Mouse (Mus musculus): ENCODE data around the gene Haus5. TPM values are rescaled to one million over a fixed set of nuclear protein-coding genes. Genes with fewer than 3 reads are reported as not detected.

Gene Haus5
- total RNA-seq, 1 experiment from 2014 or later: 29.9 TPM

Other genes starting within 250 kb of the Haus5 start
- gene Hcst, start 245.1 kb downstream of the Haus5 start, total RNA-seq (2017): 44.4 and 46.6 TPM in 2 replicates
- gene Nfkbid, start 243.3 kb downstream of the Haus5 start, total RNA-seq (2017): 34.3 and 46.9 TPM in 2 replicates
- 0.98 TPM in 1 of 2 replicates, not detected in the other for gene Aplp1, start 219.5 kb downstream of the Haus5 start, total RNA-seq (2017)
- not detected in 2 replicates for gene Kirrel2, start 207.3 kb downstream of the Haus5 start, total RNA-seq (2017)
- not detected in 2 replicates for gene Nphs1, start 206.7 kb downstream of the Haus5 start, total RNA-seq (2017)
- not detected in 2 replicates for gene Prodh2, start 171.4 kb downstream of the Haus5 start, total RNA-seq (2017)
- 0.70 and 7.5 TPM in 2 replicates for gene Arhgap33, start 129.9 kb downstream of the Haus5 start, total RNA-seq (2017)
- 3.7 and 5.3 TPM in 2 replicates for gene Hspb6, start 112.8 kb downstream of the Haus5 start, total RNA-seq (2017)
- gene Proser3, start 112.7 kb downstream of the Haus5 start, total RNA-seq (2017): 6.8 and 7.8 TPM in 2 replicates
- 22.0 and 41.4 TPM in 2 replicates for gene Lin37, start 105.2 kb downstream of the Haus5 start, total RNA-seq (2017)
- 67.3 and 69.4 TPM in 2 replicates for gene U2af1l4, start 101.7 kb downstream of the Haus5 start, total RNA-seq (2017)
- 20.0 and 20.3 TPM in 2 replicates for gene Gm49396, start 101.7 kb downstream of the Haus5 start, total RNA-seq (2017)
- 166 and 194 TPM in 2 replicates for gene Psenen, start 101.4 kb downstream of the Haus5 start, total RNA-seq (2017)
- gene Igflr1, start 99.6 kb downstream of the Haus5 start, total RNA-seq (2017): not detected in 2 replicates
- gene Kmt2b, start 76.3 kb downstream of the Haus5 start, total RNA-seq (2017): 36.5 and 64.7 TPM in 2 replicates
- gene Zbtb32, start 66.1 kb downstream of the Haus5 start, total RNA-seq (2017): 3.0 and 3.3 TPM in 2 replicates
- gene Upk1a, start 52.1 kb downstream of the Haus5 start, total RNA-seq (2017): 0.49 TPM in 1 of 2 replicates, not detected in the other
- 190 and 241 TPM in 2 replicates for gene Cox6b1, start 38.8 kb downstream of the Haus5 start, total RNA-seq (2017)
- not detected in 2 replicates for gene Etv2, start 29.1 kb downstream of the Haus5 start, total RNA-seq (2017)
- gene Rbm42, start 14.7 kb downstream of the Haus5 start, total RNA-seq (2017): 60.7 and 77.3 TPM in 2 replicates
- not detected in 2 replicates for gene Pmis2, start 6.6 kb upstream of the Haus5 start, total RNA-seq (2017)
- gene 2200002J24Rik, start 33.9 kb upstream of the Haus5 start, total RNA-seq (2017): not detected in 2 replicates
- gene Atp4a, start 47.2 kb upstream of the Haus5 start, total RNA-seq (2017): 0.58 TPM in 1 of 2 replicates, not detected in the other
- gene Tmem147, start 64.5 kb upstream of the Haus5 start, total RNA-seq (2017): 8.3 and 15.1 TPM in 2 replicates
- gene Gapdhs, start 78.7 kb upstream of the Haus5 start, total RNA-seq (2017): not detected in 2 replicates
- gene Sbsn, start 86.5 kb upstream of the Haus5 start, total RNA-seq (2017): 2.0 and 5.8 TPM in 2 replicates
- gene Dmkn, start 98.8 kb upstream of the Haus5 start, total RNA-seq (2017): not detected in 2 replicates
- gene Krtdap, start 122.9 kb upstream of the Haus5 start, total RNA-seq (2017): not detected in 2 replicates
- 0.35 and 0.37 TPM in 2 replicates for gene Ffar2, start 158.8 kb upstream of the Haus5 start, total RNA-seq (2017)
- 0.70 and 0.98 TPM in 2 replicates for gene Ffar3, start 191.2 kb upstream of the Haus5 start, total RNA-seq (2017)
- gene Ffar1, start 196.6 kb upstream of the Haus5 start, total RNA-seq (2017): 25.6 and 25.8 TPM in 2 replicates
- 493 and 656 TPM in 2 replicates for gene Cd22, start 215.3 kb upstream of the Haus5 start, total RNA-seq (2017)
- 0.49 and 0.70 TPM in 2 replicates for gene Mag, start 249.9 kb upstream of the Haus5 start, total RNA-seq (2017)